Mouse (Mus musculus) kidney, embryonic 15.5 days (tissue): ENCODE data around the gene Ugcg. TPM values are rescaled to one million over a fixed set of nuclear protein-coding genes. Genes with fewer than 3 reads are reported as not detected.

ENCODE experiments used
- ATAC-seq: fragments of 200-750 bp; cut with Nextera tagmentation; replicated peaks from 2 replicates; pipeline ENCODE4 v1.8.0; 2017; ENCODE audit warnings: moderate TSS enrichment; ENCODE audit not compliant: low FRiP score
- H3K27ac ChIP-seq: fragments of 300-500 bp; sonication (generic); 2 replicates; pipeline ENCODE4 v1.5.1; 2015; ENCODE audit warnings: mild to moderate bottlenecking, inconsistent platforms
- H3K27me3 ChIP-seq: fragments of 300-500 bp; sonication (generic); 2 replicates; pipeline ENCODE4 v1.6.1; 2015; ENCODE audit warnings: inconsistent platforms
- H3K36me3 ChIP-seq: fragments of 300-500 bp; sonication (generic); 2 replicates; pipeline ENCODE4 v1.6.1; 2015; ENCODE audit warnings: inconsistent platforms
- H3K4me1 ChIP-seq: fragments of 300-500 bp; sonication (generic); 2 replicates; pipeline ENCODE4 v1.6.1; 2015; ENCODE audit warnings: inconsistent platforms
- H3K4me2 ChIP-seq: fragments of 300-500 bp; sonication (generic); 2 replicates; pipeline ENCODE4 v1.6.1; 2015; ENCODE audit warnings: moderate library complexity, mild to moderate bottlenecking, inconsistent platforms
- H3K4me3 ChIP-seq: fragments of 300-500 bp; sonication (generic); replicated peaks from 2 replicates; pipeline ENCODE4 v1.5.1; 2015; ENCODE audit warnings: mild to moderate bottlenecking, inconsistent platforms
- H3K9ac ChIP-seq: fragments of 300-500 bp; sonication (generic); 2 replicates; pipeline ENCODE4 v1.6.1; 2015; ENCODE audit warnings: mild to moderate bottlenecking, inconsistent platforms
- H3K9me3 ChIP-seq: fragments of 300-500 bp; sonication (generic); replicated peaks from 2 replicates; pipeline ENCODE4 v1.6.1; 2016; ENCODE audit warnings: inconsistent platforms
- WGBS: fragments of 180-500 bp; shearing (Covaris S2); methylation state at CpG from one replicate; pipeline ENCODE4 v1.1.7; 2015; ENCODE audit warnings: mixed read lengths; 5-methylcytosine and 5-hydroxymethylcytosine counted together
- polyA plus RNA-seq: library from polyadenylated mRNA; unstranded; fragments of >200 nt; fragmentation: Nextera tagmentation; extraction: Ambion mirVana; gene quantifications from 2 replicates; pipeline ENCODE4 v1.2.1, GENCODE M21; 2015

The Ugcg gene
- polyA plus RNA-seq, 1 experiment from 2014 or later, result 8.0 TPM

- Histone ChIP-seq H3K4me2 (peak overlapping the region; percentile 31), H3K9me3 (no peaks in the 10 kb centered on the region), H3K4me1 (peaks cover 37% of the 10 kb centered on the region), H3K27ac (peak overlapping the region; percentile 66), H3K27me3 (no peaks in the 10 kb centered on the region), H3K9ac (no peak overlapping the region), H3K36me3 (0 out of 2 replicates have a peak, but pooled peaks cover 3% of the 10 kb centered on the region), H3K4me3 (no peak overlapping the region)
- ATAC-seq, result peak; percentile 55; the same call in 1 of the 2 replicates
- WGBS, result 10% methylated on average over 12 of the region's 12 CpGs
Measured at GRCm38 (mm10) chr4:59196346-59197077, 7.5 kb downstream of the Ugcg start.

DNA sequence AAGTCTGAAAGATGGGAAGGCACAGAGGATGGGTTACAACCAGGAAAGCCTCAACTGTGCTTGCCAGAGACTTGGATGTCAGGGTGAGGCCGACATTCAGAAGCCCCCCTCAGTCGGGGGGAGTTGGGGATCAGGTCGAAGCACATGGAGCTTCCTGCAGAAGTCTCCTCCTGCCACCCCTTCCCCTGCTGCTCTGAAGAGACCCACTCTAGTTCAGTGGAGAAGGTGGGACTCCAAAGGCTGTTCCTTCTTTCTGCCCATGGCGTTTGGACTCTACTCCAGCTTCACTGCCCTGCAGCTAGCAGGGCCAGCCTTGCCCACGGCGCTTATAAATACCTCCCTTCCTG is 8.0 kb downstream of the Ugcg start:
- Histone ChIP-seq H3K36me3 (no peaks in the 10 kb centered on the region), H3K4me3 (no peak overlapping the region), H3K27ac (peak overlapping the region; percentile 66), H3K9me3 (no peaks in the 10 kb centered on the region), H3K9ac (no peak overlapping the region), H3K4me1 (peaks cover 37% of the 10 kb centered on the region), H3K4me2 (peak overlapping the region; percentile 31; the same call in 1 of the 2 replicates), H3K27me3 (no peaks in the 10 kb centered on the region)
- ATAC-seq, result no peak; the same call in 1 of the 2 replicates
- WGBS, result 21% methylated on average over 6 of the region's 6 CpGs

- 47% methylated on average over 3 of the region's 3 CpGs for WGBS
- H3K27ac ChIP-seq, result no peak overlapping the region; the same call in 1 of the 2 replicates
Measured at GRCm38 (mm10) chr4:59197462-59197861, 8.4 kb downstream of the Ugcg start.

GRCm38 (mm10) chr4:59199341-59199740 is 10.3 kb downstream of the Ugcg start:
- H3K27ac ChIP-seq, result 0 out of 2 replicates have a peak overlapping the region, but pooled peaks have one; percentile 22
- no peaks in the 10 kb centered on the region for H3K36me3 ChIP-seq
- peak overlapping the region; percentile 15; the same call in 1 of the 2 replicates for H3K4me2 ChIP-seq
- peak; percentile 57 for ATAC-seq
- H3K27me3 ChIP-seq, result no peaks in the 10 kb centered on the region
- WGBS, result 27% methylated on average over 8 of the region's 8 CpGs
- H3K9ac ChIP-seq, result no peak overlapping the region
- no peak overlapping the region for H3K4me3 ChIP-seq
- no peaks in the 10 kb centered on the region for H3K9me3 ChIP-seq
- peaks cover 43% of the 10 kb centered on the region for H3K4me1 ChIP-seq

More at GRCm38 (mm10) chr4:59197462-59197861, 8.4 kb downstream of the Ugcg start:
- H3K4me1 ChIP-seq, result peaks cover 37% of the 10 kb centered on the region
- no peak overlapping the region for H3K4me2 ChIP-seq
- no peaks in the 10 kb centered on the region for H3K27me3 ChIP-seq
- no peaks in the 10 kb centered on the region for H3K9me3 ChIP-seq
- no peak overlapping the region for H3K9ac ChIP-seq
- no peaks in the 10 kb centered on the region for H3K36me3 ChIP-seq
- ATAC-seq, result no peak
- H3K4me3 ChIP-seq, result no peak overlapping the region

GRCm38 (mm10) chr4:59199805-59200204 is 10.7 kb downstream of the Ugcg start:
- Histone ChIP-seq H3K36me3 (no peaks in the 10 kb centered on the region), H3K4me3 (no peak overlapping the region), H3K27ac (no peak overlapping the region), H3K4me2 (peak overlapping the region; percentile 15; the same call in 1 of the 2 replicates), H3K4me1 (peaks cover 43% of the 10 kb centered on the region), H3K9me3 (no peaks in the 10 kb centered on the region), H3K9ac (no peak overlapping the region), H3K27me3 (no peaks in the 10 kb centered on the region)
- WGBS, result 26% methylated on average over 8 of the region's 8 CpGs
- peak; percentile 23; the same call in 1 of the 2 replicates for ATAC-seq

- H3K36me3 ChIP-seq, result no peaks in the 10 kb centered on the region
- H3K9ac ChIP-seq, result no peak overlapping the region
- 77% methylated on average over 3 of the region's 3 CpGs for WGBS
- H3K9me3 ChIP-seq, result no peaks in the 10 kb centered on the region
- H3K27me3 ChIP-seq, result no peaks in the 10 kb centered on the region
- no peak overlapping the region for H3K4me3 ChIP-seq
- ATAC-seq, result no peak
- H3K4me1 ChIP-seq, result peaks cover 39% of the 10 kb centered on the region
- no peak overlapping the region for H3K27ac ChIP-seq
- H3K4me2 ChIP-seq, result no peak overlapping the region
Measured at GRCm38 (mm10) chr4:59200636-59201035, 11.6 kb downstream of the Ugcg start.

DNA sequence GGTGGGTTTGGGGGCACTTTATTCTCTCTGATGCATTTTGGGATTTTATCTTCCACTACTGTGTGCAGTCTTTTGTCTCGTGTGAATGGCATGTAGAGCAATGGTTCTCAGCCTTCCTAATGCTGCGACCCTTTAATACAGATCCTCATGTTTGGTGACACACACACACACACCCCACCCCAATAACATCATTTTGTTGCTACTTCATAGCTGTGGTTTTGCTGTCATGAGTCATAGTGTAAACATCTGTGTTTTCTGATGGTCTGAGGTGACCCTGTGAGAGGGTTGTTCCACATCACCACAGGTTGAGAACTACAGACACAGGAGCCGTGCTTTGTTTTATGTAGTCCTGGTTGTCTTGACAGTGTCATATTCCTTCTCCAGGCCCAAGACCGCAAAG is 15.6 kb downstream of the Ugcg start:
- Histone ChIP-seq H3K36me3 (peaks cover 16% of the 10 kb centered on the region), H3K27me3 (no peaks in the 10 kb centered on the region), H3K4me3 (no peak overlapping the region), H3K9ac (no peak overlapping the region), H3K9me3 (no peaks in the 10 kb centered on the region), H3K4me2 (no peak overlapping the region), H3K4me1 (peaks cover 26% of the 10 kb centered on the region), H3K27ac (no peak overlapping the region)
- no peak for ATAC-seq
- 63% methylated on average over 4 of the region's 4 CpGs for WGBS

GRCm38 (mm10) chr4:59205758-59206340 is 16.8 kb downstream of the Ugcg start:
- 34% methylated on average over 2 of the region's 2 CpGs for WGBS
- no peak overlapping the region for H3K27ac ChIP-seq
- no peak overlapping the region for H3K4me3 ChIP-seq
- no peak overlapping the region for H3K9ac ChIP-seq
- no peak for ATAC-seq
- no peak overlapping the region for H3K4me2 ChIP-seq
- peaks cover 15% of the 10 kb centered on the region for H3K4me1 ChIP-seq
- peaks cover 16% of the 10 kb centered on the region for H3K36me3 ChIP-seq
- no peaks in the 10 kb centered on the region for H3K9me3 ChIP-seq
- H3K27me3 ChIP-seq, result no peaks in the 10 kb centered on the region

DNA sequence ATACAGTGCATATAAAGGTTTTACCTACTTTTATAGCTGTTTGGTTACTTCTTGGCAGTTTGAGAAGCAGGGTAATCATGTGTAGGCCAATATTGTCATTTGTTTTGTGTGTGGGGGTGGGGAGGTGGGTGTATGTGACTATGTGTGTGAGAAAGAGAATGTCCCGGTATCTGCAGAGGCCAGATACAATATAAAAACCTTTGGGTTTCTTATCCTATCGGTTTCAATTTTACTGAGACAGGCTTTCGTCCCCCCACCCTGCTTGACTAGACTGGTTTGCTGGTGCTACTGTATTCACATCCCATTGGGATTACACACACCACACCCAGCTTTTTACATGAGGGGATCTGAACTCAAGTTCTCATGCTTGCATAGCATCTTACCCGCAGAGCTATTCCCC is 17.5 kb downstream of the Ugcg start:
- Histone ChIP-seq H3K36me3 (peaks cover 20% of the 10 kb centered on the region), H3K27me3 (no peaks in the 10 kb centered on the region), H3K4me3 (no peak overlapping the region), H3K9ac (no peak overlapping the region), H3K4me1 (peaks cover 14% of the 10 kb centered on the region), H3K4me2 (no peak overlapping the region), H3K27ac (no peak overlapping the region), H3K9me3 (no peaks in the 10 kb centered on the region)
- no peak for ATAC-seq
- WGBS, result 73% methylated on average over 4 of the region's 4 CpGs

- Histone ChIP-seq H3K4me1 (peaks cover 14% of the 10 kb centered on the region), H3K27me3 (no peaks in the 10 kb centered on the region), H3K36me3 (peaks cover 29% of the 10 kb centered on the region), H3K4me3 (no peak overlapping the region), H3K9me3 (no peaks in the 10 kb centered on the region), H3K27ac (no peak overlapping the region), H3K4me2 (no peak overlapping the region), H3K9ac (no peak overlapping the region)
- ATAC-seq, result no peak
- WGBS, result 92% methylated on average over 4 of the region's 4 CpGs
Measured at GRCm38 (mm10) chr4:59208607-59209006, 19.6 kb downstream of the Ugcg start.

DNA sequence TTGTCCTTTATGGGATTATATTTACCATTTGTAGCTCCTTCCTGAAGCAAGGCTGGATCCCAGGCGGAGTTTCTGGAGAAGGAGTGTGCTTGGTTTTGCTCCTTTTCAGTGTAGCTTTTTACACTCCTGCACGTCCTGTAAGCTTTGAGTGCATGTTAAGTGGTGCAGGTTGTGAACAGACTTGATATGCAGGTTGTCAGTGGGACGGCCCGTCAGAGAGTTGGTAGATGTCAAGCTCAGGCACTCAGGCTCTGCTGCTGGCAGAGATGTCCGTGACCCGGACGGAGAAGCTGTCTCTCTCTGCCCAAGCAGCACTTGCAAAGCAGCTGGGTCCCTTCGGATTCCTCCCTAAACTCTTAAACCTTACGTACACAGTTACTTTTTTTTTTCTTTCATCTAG is 22.1 kb downstream of the Ugcg start:
- Histone ChIP-seq H3K4me1 (peaks cover 5% of the 10 kb centered on the region; the same call in 1 of the 2 replicates), H3K9ac (no peak overlapping the region), H3K27ac (no peak overlapping the region), H3K27me3 (no peaks in the 10 kb centered on the region), H3K9me3 (no peaks in the 10 kb centered on the region), H3K36me3 (peaks cover 49% of the 10 kb centered on the region), H3K4me3 (no peak overlapping the region), H3K4me2 (no peak overlapping the region)
- ATAC-seq, result no peak
- 82% methylated on average over 9 of the region's 9 CpGs for WGBS

- H3K27me3 ChIP-seq, result no peaks in the 10 kb centered on the region
- H3K9me3 ChIP-seq, result no peaks in the 10 kb centered on the region
- no peak overlapping the region for H3K4me3 ChIP-seq
- no peak overlapping the region for H3K27ac ChIP-seq
- H3K4me2 ChIP-seq, result no peak overlapping the region
- no peak for ATAC-seq
- no peak overlapping the region for H3K9ac ChIP-seq
- 83% methylated on average over 4 of the region's 4 CpGs for WGBS
- no peaks in the 10 kb centered on the region for H3K4me1 ChIP-seq
- H3K36me3 ChIP-seq, result peaks cover 58% of the 10 kb centered on the region
Measured at GRCm38 (mm10) chr4:59213833-59214232, 24.8 kb downstream of the Ugcg start.
